Mouse (Mus musculus) cerebellum, adult 18-20 months (tissue): ENCODE measurements around the gene Zfp39.

ENCODE experiments used
- DNase-seq, 2 experiments: peaks; one replicate each; pipeline ENCODE4 v3.0.0; 2021

The Zfp39 gene

DNA sequence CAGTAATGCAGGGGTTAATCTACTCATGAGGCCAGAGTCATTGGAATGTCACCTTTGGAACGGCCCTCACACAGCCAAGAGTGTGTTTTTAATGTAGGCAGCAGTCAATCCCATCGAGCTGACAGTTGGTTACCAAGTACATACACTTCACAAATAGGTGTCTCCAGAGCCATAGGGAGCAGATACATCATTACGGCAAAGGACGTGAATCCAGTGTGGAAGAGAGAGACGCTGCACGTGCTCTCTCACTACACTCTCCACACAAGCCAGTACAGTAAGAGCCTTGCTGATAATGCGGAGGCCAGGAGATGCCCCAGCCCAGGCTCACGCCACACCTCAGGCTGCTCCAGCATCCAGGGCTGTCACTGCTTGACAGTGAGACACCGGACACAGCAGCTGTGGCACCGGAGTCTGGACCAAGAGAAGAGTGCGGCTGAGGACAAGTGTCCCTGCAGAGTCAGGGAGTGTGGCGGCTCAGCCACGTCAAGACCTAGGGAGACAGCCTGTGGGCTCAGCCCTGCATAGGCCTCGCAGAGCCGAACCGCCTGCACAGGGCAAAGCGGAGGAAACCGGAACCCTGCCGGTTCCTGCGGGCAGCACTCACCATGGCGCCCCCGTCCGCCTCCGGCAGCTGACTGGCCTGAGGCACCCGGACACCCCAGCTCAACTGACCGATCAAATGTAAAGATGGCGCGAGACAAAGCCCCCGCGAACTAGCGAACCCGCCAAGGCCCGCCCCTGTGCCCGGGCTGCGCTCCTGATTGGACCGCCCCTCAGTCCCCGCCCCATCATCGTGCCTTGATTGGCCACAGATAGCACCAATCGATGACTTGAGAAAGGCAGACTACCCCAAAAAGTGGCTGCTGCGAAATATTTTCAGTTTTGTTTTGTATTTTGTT is at the start of gene Zfp39:
Gene Zfp39 (minus strand): TSS at position 715 of the 899 bp plus-strand sequence.
- DNase-seq, result peak; percentile 95 to 97

DNA sequence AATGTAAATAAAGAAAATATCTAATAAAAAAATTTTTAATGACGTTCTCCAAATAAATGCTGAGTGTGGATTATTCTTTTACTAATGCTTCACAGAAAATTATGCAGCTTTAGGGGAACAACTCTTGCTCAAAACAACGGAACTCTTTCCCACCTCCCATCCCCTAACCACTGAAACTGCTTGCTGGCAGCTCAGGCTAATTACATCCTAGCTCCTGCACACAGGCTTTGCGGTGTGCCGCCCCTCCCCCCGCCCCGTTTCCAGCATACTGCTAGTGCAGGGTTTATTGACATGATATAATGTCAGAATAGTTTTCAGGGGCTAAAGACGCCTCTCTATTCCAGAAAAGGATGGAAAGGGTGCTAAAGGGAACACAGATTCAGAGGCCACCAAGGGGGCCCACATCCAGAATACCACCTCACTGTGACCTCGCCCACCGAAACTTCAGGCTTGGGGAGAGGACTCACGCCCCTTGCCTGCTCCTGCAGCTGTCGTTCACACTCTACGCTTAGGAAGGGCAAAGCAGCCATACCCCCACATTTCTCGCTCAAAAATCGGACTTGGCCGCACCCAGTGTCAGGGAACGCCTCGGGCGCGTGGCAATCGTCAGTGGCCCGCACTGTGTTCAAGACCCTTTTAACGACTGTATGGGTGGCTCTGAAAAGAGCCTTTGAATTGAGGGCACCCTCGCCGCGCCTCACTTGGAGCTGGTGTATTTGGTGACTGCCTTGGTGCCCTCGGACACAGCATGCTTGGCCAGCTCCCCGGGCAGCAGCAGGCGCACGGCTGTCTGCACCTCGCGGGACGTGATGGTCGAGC is 49.5 kb upstream of the Zfp39 start:
- peak in 1 of 2 experiments; percentile 36 for DNase-seq

DNA sequence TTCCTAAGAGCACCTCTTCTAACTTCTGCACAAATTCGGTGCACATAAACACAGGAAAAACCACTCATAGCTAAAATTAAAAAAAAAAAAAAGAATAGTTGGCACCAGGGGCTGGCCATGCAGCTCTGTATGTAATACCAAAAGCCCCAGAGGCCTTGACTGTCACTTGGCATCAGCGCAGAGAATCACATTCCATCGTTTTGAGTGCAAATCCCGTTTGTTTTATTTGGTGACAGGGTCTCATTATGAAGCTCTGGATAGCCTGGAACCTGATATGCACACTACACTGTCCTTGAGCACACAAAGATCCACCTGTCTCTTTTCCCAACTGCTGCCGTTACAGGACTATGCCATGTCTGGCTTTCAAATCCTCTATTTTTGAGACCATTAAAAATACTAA is 47.2 kb upstream of the Zfp39 start:
- no peak for DNase-seq

DNA sequence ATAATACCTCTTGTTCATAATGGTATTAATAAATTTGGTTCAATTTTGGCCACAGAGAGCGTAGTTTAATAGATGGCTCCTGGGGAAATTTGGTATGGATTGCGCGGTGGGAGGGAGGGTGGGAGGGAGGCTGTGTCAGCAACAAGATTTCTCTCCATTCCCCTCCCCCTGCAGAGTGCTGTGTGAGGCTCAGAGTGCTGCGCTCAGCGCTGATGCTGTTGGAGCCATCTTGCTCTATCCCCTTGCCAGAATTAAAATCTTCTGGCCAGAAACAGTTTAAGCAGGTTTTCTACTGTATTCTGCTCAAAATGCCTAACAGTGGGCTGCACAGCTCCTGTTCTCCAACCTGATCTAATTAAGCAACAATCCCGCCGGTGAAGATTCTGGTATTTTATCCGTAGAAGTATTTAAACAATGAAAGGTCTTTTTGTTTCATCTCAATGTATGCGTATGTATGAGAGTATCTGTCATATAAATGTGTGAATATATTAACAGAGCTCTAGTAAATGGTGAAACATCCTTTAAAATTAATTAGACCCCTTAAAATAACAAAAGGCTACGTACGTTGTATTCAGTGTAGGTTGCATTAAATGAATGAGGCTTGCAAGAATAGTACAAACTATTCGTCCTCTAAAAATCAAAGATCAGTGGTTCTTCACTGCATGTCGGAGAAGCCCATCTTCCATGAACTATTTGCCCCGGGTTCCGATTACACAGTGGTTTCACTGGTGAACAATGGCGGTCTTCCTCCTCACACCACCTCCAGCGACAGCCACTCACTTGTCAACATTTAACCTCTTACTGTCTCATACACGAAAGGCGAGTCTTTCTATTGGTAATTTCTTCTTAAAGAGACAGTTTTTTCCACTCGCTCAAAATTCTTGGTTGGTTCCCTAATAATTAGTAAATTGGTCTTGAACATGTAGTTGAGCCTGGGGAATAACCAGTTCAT is 45.7 kb upstream of the Zfp39 start:
- DNase-seq, result peak; percentile 76 to 84

DNA sequence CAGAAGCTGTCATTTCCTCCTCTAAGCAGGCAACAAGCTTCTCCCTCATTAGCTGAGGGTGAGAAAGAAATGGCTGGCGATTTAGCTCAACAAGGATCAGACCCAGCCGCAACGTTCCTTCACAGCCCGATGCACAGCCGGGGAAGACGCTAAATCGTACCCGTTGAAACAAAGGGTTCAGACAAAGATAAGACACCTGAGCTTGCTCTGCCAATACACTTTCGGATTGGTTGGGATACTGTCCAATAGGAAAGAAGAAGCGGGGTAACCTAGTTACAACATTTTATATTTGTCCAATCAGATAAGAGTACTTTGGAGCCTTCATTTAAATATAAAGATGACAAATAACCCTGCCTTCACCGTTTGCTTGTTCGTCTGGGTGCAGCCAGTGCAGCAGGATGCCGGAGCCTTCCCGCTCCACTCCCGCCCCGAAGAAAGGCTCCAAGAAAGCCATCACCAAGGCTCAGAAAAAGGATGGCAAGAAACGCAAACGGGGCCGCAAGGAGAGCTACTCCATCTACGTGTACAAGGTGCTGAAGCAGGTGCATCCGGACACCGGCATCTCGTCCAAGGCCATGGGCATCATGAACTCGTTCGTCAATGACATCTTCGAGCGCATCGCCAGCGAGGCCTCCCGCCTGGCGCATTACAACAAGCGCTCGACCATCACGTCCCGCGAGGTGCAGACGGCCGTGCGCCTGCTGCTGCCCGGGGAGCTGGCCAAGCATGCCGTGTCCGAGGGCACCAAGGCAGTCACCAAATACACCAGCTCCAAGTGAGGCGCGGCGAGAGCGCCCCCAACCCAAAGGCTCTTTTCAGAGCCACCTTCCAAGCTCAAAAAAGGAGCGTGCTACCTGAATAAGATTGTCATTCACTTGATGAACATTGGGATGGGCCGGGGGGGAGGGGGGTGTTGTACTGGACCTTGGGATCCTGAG is 44.8 kb upstream of the Zfp39 start, which contains the start of gene Hist3h2ba:
Gene Hist3h2ba (plus strand): TSS at position 379 of the 938 bp plus-strand sequence.
- DNase-seq, result peak; percentile 88 to 89

DNA sequence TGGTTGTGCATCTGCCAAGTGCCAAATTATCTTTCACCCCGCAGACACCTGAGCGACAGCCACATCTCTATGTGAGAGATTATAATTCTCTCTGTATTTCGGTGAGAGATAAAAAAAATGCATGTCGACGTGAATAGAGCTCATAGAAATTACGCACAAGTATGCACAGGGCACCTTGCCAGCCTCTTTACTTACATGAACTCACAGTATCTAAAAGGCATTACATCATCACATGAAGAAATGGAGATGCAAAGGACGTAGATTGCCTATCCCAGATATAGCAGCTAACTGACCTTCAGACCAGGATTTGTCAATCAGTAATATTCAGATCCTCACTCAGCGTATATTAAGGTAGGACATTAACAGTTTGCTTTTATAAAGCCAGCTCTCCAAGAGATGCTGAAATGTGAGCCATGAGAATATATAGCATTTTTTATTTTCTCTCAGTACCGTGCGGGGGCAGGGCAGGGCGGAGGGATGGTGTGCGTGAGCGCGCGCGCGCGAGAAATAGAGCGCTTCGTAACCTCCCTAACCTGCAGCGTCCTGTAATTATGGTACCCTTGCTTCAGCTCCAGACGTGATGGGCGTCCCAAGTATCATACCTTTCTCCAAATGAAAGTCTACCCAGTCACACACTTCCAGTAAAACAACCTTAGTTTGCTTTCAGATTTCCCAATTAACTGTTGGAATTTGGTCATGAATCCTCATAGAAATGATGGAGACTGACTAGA is 43.9 kb upstream of the Zfp39 start:
- peak; percentile 76 to 83 for DNase-seq

DNA sequence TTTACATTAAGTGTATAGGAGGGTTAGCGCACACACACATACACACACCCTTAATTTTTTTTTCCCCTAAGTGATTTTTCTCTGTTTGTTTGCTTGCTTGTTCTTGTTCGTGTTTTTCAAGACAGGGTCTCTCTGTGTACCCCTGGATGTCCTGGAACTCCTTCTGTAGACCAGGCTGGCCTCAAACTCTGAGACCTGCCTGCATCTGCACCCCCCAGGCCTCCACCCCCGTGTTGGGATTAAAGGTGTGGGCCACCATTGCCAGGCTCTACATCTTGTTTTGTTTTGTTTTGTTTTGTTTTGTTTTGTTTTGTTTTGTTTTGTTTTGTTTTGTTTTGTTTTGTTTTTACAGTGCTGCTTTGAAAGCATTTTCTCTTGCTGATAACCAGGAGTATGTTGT is 43.3 kb upstream of the Zfp39 start:
- peak in 1 of 2 experiments; percentile 32 for DNase-seq

DNA sequence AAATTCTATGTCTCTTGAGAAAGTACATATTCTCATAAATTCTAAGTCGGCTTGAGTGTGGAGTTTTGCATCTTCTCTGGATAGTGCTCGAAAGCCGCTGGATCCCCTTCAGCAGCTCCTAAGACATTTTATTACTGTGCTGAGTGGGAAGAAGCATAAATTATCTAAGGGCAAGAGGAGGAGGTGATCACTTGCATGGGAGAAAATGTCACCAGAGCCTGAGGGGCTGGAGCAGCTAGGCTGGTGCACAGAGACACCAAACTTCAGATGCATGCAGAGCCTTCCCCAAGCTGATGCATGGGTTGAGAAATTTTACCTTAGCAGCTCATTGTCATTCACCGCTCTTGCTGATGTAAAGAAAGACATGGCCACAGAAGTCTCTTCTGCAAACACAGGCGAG is 40.1 kb upstream of the Zfp39 start:
- DNase-seq, result no peak

DNA sequence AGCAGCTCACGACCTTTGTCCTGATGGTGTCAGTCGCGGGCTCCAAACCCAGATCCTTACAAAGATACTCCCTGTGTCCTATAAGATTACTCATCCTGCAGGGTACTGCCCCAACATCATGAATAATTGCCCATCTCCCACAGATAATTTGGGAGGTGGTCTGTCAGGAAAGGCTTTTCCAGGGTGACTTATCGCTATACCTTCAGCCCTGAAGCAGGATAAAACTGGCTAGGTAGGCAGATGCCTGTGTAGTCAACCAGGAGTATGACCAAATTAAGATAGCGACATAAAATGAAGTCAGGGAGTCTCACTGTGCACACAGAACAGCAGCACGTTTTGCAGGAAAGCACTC is 35.0 kb upstream of the Zfp39 start:
- no peak for DNase-seq

DNA sequence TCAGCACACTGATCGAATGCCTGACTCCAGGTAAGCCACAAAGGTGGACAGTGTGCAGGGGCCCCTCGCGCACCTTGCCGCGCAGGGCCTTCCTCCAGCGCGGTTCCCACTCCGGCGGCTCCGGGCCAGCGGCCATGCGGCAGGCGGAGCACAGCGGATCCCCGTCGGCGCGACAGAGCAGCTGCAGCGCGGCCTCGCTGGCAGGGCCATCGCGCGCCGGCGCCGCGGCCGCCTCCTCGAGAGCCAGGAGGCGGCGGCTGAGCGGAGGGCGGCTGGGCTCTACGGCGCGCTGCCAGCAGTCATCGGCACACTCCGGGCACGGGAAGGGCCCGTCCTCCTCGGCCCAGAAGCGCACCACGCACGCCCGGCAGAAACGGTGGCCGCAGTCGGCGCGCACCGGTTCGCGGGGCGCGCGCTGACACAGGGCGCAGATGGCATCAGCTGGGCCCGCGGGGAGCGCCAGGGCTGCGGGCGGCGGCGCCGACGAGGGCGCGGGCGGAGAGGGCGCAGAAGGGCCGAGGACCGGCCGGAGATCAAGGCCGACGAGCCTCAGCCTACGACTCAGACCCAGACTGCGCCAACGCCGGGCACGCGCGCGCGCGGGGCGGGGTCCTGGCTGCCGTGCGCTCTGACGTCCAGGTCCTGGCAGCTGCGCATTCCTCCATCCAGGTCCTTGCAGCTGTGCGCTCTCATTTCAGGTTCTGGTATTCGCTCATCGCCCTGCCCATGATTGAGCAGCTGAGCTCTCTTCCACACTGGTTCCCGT is 34.5 kb upstream of the Zfp39 start, which contains the start of gene Rnf187:
Gene Rnf187 (minus strand): TSS at position 595 of the 766 bp plus-strand sequence.
- DNase-seq, result peak; percentile 92 to 95

DNA sequence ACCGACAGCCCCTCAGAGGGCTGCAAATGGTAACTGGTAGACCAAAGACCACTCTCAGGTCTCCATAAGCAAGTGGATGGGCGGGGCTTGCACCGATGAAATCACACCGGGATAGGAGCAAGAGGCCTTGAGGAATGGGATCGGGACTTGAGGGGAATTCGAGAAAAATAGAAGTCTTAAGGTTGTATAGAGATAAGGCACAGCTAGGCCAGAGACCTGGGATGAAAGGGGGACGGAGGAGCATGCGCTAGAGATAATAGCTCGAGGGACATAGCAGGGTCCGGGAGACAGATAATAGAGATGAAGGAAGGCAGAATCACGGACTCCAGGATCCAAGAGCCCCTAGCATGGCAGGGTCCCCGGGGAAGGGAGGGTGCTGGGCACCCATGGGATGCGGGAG is 33.9 kb upstream of the Zfp39 start:
- DNase-seq, result peak in 1 of 2 experiments; percentile 41

DNA sequence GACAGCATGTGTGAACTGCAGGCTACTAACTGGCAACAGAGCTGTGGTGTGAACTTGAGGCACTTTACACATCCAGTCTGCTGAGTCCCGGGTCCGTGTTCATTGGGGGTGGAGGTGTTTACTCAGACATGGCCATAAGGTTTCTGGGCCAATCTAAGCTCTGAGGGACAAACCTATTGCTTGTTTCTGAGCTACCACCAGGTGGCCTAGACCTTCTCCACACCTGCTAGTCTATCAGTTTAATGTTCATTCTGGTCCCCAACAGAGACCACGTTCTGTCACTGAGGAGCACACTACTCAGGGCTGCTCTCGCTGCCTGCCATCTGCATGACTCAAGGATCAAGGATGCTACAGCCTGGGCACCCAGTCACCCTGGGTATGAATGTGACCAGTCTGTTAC is 27.6 kb upstream of the Zfp39 start:
- DNase-seq, result no peak

DNA sequence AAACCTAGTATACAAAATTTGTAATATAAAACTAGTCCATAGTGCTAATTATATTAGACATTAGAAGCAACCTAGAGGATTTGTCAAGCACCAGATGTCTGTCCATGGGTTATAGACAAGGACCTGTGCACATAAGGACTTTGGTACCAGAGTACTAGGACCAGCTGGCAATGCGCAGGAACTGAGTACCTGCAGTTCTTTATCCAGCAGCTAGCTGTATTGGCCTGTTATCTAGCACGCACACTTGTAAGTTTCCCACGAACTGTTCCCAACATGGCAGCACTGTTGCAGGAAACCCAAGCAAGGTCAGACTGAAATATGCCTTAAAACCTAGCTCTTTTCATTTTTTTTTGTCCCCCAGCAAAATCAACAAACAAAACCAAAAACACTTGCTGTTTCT is 26.2 kb upstream of the Zfp39 start:
- no peak for DNase-seq

DNA sequence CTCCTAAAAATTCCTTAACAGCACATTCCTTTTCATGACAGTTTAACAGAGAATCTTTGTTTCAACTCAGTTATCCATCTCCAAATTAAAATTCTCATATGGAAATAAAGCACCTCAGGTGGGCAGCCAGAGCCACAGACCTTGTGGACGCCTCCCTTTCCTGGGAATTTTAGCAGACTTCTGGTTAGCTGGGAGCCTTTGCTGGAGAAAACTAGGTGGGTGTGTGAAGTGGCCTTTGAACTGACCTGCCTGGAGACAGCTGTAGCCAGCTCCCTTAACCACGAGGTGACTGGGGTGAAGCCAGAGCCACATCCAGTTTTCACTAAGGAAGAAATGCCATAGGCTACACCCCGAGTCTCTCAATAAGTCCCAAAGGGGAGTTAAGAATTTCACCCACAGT is 25.6 kb upstream of the Zfp39 start:
- DNase-seq, result no peak

DNA sequence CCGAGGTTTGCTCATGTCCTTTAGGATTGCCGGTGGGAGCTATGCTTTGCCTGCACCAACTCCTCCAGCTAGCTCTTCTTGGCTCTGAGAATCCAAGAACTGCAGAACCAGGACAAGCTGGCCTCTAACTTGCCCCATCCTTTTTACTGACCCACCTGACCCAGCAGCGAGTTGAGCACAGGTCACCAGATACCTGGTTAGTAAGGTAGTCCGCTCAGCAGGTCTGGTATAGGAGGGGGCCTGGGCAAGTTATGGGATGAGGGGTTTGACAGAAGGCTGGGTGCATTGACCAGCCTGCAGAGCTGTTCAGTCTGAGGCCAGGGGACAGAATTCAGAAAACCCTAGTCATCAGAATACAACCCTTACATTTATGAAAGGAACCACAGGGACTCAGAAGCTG is 25.0 kb upstream of the Zfp39 start:
- no peak for DNase-seq

DNA sequence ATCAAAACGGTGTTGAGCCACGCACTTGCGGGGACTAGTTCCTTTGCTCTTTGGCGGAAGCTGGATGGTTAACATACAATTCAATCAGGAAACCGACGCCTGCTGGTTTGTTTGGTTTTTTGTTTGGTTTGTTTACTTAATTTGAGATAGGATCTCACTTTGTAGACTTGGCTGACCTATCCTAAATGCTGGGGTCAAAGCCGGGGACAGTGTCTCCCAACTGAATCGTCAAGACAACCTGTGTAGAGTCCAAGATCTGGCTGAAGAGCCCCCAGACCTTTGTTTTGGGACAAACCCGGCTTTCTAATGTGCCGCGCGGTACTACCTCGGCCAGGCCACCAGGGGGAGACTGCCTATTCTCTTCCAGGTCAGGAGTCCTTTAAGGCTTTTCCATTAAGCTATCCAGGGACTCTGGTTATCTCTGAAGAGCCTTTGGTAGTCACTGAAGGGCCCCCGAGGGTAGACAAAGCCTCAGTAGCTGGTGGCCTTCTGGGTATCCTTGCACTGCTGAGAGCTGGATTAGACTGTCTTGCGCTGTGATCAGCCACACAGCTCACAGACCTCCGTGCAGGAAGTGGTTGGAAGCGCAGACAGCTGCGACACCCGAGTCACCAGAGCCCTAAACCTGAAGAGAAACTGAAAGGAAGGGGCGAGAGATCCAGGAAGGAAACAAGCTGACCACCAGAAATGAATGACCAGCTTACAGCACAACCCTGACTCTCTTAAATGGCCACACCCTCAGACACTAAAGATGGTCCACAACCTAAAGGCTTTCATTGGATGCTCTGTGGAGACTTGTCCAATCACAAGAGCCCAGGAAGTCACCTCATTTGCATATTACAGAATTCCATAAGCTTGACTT is 24.0 kb upstream of the Zfp39 start:
- peak; percentile 66 to 71 for DNase-seq

DNA sequence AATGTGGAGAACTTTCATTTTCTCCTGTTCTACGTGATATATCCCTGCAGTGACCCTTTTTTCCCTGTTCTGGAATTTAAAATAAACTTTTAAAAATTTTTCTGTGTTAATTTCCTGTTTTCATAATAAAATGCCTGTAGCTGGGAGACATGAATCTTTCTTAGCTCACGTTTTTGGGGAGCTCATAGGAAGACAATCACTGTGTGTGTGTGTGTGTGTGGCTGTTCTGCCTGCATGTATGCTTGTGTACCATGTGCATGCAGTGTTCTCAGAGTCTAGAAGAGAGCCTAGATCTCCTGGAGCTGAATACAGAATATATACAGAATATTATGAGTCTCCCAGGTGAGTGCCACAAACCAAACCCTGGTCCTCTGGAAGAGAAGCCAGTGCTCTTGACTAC is 23.0 kb upstream of the Zfp39 start:
- no peak for DNase-seq

DNA sequence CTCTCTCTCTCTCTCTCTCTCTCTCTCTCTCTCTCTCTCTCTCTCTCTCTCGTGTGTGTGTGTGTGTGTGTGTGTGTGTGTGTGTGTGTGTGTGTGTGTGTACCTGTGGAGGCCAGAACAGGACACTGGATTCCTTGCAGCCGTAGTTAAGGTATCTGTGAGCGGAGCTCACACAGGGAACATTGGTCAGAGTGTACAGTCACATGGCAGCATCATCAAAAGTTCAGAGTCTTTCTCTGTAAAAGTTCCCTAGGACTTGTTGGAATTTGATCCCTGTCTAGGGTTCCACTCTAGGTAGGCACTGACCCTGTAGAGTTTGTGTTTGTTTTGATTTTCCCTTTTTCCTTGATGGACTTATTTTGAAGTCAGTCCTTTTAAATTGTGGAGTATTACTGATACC is 22.6 kb upstream of the Zfp39 start:
- no peak for DNase-seq

DNA sequence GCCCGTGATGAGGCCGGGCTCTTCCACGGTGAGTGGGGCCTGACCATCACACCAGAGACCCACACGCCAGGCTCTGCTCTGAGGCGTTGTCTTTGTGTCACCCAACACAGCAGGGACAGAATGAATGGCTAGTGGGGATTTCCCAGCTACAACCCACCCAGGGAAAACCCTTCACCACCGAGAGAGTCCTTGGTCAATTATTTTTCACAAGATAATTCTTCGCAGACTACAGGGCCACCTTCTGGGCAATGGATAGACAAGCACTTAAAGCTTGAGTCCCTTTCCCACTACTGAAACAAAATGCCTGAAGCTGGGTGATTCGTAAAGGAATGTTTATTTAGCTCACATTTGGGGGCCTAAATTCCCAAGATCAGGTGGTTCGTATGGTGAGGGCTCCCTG is 18.4 kb upstream of the Zfp39 start:
- DNase-seq, result no peak
